Mouse (Mus musculus): ENCODE data around the gene Zfp956. TPM values are rescaled to one million over a fixed set of nuclear protein-coding genes. Genes with fewer than 3 reads are reported as not detected.
A peak's percentile ranks its signal among the peaks of the same experiment; 100 is the strongest.

Zfp956 gene
- polyA plus RNA-seq, 1 experiment from 2014 or later = 6.6 TPM

DNA sequence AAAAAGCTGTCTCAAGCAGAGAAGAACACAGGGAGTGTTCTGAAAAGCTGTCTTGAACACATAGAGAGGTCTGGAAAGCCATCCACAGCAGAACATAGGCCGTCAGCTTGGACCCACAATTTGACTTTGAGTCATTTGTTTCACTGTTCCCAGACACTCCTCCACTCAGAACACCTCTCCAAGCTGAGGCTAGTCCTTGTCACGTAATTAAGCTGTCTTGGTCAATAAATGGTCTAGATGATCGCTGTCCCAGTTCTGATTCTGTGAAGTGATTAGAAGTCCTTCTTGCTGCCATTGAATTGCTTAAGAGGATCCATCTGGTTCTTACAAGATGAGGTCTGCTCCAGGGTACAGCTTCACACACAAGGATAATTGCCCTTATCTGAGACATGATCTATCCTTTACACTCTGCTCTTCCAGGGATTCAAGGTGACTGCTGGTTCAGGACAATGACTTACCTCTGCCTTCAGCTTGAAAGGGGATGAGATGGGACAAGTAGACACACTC is 34.4 kb upstream of the Zfp956 start:
- no peaks in the 10 kb centered on the region for H3K9me3 ChIP-seq (ENCODE audit: control insufficient read depth, low read length)
- no peaks in the 10 kb centered on the region for H3K27me3 ChIP-seq (ENCODE audit: control insufficient read depth, insufficient read depth, low read length)
- no peak overlapping the region for H3K9ac ChIP-seq (ENCODE audit: low read length)
- no peak for ATAC-seq (ENCODE audit: low FRiP score)
- no peak overlapping the region for H3K4me3 ChIP-seq (ENCODE audit: low read depth, low read length)
- H3K27ac ChIP-seq (ENCODE audit: low read depth, low read length) = no peak overlapping the region
- 83% methylated on average over 3 of the region's 3 CpGs for WGBS
- no peak overlapping the region for H3K4me2 ChIP-seq
- peaks cover 11% of the 10 kb centered on the region for H3K4me1 ChIP-seq (ENCODE audit: control insufficient read depth, insufficient read depth, low read length)
- DNase-seq (ENCODE audit: low spot score, missing footprints) = no peak
- H3K36me3 ChIP-seq (ENCODE audit: control insufficient read depth, insufficient read depth, low read length) = no peaks in the 10 kb centered on the region

- Histone ChIP-seq H3K9me3 (ENCODE audit: control insufficient read depth, low read length) (no peaks in the 10 kb centered on the region), H3K27ac (ENCODE audit: low read depth, low read length) (peak overlapping the region; percentile 80), H3K36me3 (ENCODE audit: control insufficient read depth, insufficient read depth, low read length) (no peaks in the 10 kb centered on the region), H3K4me2 (peak overlapping the region; percentile 47), H3K9ac (ENCODE audit: low read length) (peak overlapping the region; percentile 81), H3K4me1 (ENCODE audit: control insufficient read depth, insufficient read depth, low read length) (peaks cover 11% of the 10 kb centered on the region), H3K27me3 (ENCODE audit: control insufficient read depth, insufficient read depth, low read length) (no peaks in the 10 kb centered on the region), H3K4me3 (ENCODE audit: low read depth, low read length) (peak overlapping the region; percentile 73)
- no peak for DNase-seq (ENCODE audit: low spot score, missing footprints)
- WGBS = 29% methylated on average over 11 of the region's 11 CpGs
- peak; percentile 47; the same call in 1 of the 2 replicates for ATAC-seq (ENCODE audit: low FRiP score)
Measured at GRCm38 (mm10) chr6:47919646-47920446, 33.3 kb upstream of the Zfp956 start.

DNA sequence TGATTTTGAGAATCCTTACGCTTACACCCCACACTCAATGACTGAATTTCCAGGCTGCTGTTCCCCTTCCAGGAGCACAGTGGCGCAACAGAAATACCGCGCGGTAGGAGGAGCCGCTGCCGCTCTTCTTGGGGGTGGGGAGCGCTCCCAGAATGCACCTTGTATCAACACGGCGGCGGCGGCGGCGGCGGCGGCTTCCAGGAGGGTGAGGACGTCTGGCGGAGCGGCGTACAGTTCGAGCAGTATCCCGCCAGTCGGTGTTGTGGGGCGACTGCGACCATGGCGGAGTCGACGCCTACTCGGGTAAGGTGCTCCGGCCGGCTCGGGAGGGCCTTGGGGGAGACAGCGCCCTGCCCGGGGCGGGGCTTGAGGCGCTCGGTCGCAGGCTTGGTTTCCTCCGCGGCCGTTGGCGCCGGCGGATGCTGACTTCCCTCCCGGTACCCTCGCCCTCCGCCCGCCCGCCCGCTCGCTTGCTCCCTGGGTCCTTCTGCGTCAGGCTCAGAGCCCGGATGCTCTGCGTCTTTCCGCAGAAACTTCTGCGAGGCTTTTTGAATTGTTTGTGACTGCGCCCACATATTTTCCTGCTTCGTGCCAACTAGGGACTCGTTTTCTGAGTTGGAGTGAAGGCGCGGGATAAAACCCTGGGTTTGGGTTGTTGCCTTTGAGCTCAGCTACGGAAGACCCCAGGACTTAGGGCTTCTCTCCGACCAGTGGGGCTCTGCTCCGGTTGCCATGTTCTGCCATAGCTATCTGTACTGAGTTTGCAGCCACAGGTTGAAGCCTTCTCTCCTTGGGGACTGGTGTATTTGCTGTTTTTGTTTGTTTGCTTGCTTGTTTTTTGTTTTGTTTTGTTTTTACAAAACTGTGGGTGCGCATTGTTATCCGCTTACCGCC is 32.5 kb upstream of the Zfp956 start, which contains the start of gene Zfp212:
TSS of gene Zfp212 (plus strand) at position 30 of the 894 bp plus-strand sequence.
- Histone ChIP-seq H3K27ac (ENCODE audit: low read depth, low read length) (peak within 1 kb of the TSS; percentile 80), H3K9me3 (ENCODE audit: control insufficient read depth, low read length) (no peaks in the 10 kb centered on the region), H3K36me3 (ENCODE audit: control insufficient read depth, insufficient read depth, low read length) (no peaks in the 10 kb centered on the region), H3K4me1 (ENCODE audit: control insufficient read depth, insufficient read depth, low read length) (peaks cover 11% of the 10 kb centered on the region), H3K4me3 (ENCODE audit: low read depth, low read length) (peak within 1 kb of the TSS; percentile 73), H3K9ac (ENCODE audit: low read length) (peak within 1 kb of the TSS; percentile 81), H3K4me2 (peak within 1 kb of the TSS; percentile 47), H3K27me3 (ENCODE audit: control insufficient read depth, insufficient read depth, low read length) (no peaks in the 10 kb centered on the region)
- under 1% methylated on average over 67 of the region's 67 CpGs for WGBS
- DNase-seq (ENCODE audit: low spot score, missing footprints) (peak; percentile 98), ATAC-seq (ENCODE audit: low FRiP score) (peak; percentile 97)

GRCm38 (mm10) chr6:47942461-47942860 is 10.7 kb upstream of the Zfp956 start:
- Histone ChIP-seq H3K4me3 (ENCODE audit: low read depth, low read length) (peak overlapping the region; percentile 40), H3K27me3 (ENCODE audit: control insufficient read depth, insufficient read depth, low read length) (no peaks in the 10 kb centered on the region; the same call in 1 of the 2 replicates), H3K36me3 (ENCODE audit: control insufficient read depth, insufficient read depth, low read length) (no peaks in the 10 kb centered on the region), H3K4me2 (peak overlapping the region; percentile 67), H3K9ac (ENCODE audit: low read length) (no peak overlapping the region), H3K4me1 (ENCODE audit: control insufficient read depth, insufficient read depth, low read length) (peaks cover 2% of the 10 kb centered on the region; the same call in 1 of the 2 replicates), H3K27ac (ENCODE audit: low read depth, low read length) (no peak overlapping the region), H3K9me3 (ENCODE audit: control insufficient read depth, low read length) (no peaks in the 10 kb centered on the region)
- WGBS = 50% methylated on average over 12 of the region's 12 CpGs
- DNase-seq (ENCODE audit: low spot score, missing footprints) (peak; percentile 89), ATAC-seq (ENCODE audit: low FRiP score) (peak; percentile 9; the same call in 1 of the 2 replicates)

GRCm38 (mm10) chr6:47943021-47943691 is 10.0 kb upstream of the Zfp956 start:
- WGBS = 10% methylated on average over 64 of the region's 64 CpGs
- peak overlapping the region; percentile 40 for H3K4me3 ChIP-seq (ENCODE audit: low read depth, low read length)
- H3K27me3 ChIP-seq (ENCODE audit: control insufficient read depth, insufficient read depth, low read length) = no peaks in the 10 kb centered on the region; the same call in 1 of the 2 replicates
- no peaks in the 10 kb centered on the region for H3K36me3 ChIP-seq (ENCODE audit: control insufficient read depth, insufficient read depth, low read length)
- H3K4me1 ChIP-seq (ENCODE audit: control insufficient read depth, insufficient read depth, low read length) = peaks cover 2% of the 10 kb centered on the region; the same call in 1 of the 2 replicates
- peak overlapping the region; percentile 67 for H3K4me2 ChIP-seq
- DNase-seq (ENCODE audit: low spot score, missing footprints) (peak; percentile 94), ATAC-seq (ENCODE audit: low FRiP score) (peak; percentile 94)
- no peak overlapping the region for H3K27ac ChIP-seq (ENCODE audit: low read depth, low read length)
- no peaks in the 10 kb centered on the region for H3K9me3 ChIP-seq (ENCODE audit: control insufficient read depth, low read length)
- peak overlapping the region; percentile 77 for H3K9ac ChIP-seq (ENCODE audit: low read length)

DNA sequence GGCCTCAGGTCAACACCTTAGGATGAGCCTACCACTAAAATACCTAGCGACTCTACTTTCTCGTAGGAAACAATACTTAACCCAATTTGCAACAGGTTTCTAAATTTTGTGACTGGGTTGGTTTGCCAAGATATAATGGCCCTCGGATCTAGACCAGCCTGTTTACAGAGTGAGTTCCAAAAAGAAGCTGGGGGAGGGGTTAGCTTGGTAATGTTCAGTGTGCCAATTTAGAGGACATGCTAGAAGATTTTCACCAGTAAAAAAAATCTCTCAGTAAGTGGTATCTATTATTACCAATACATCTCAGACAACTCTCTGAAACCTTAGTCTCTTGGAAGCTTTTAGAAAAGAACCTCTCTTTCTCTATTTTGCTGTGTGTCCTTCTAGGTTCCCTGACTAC is 9.5 kb upstream of the Zfp956 start:
- DNase-seq (ENCODE audit: low spot score, missing footprints) = peak; percentile 81
- Histone ChIP-seq H3K9me3 (ENCODE audit: control insufficient read depth, low read length) (no peaks in the 10 kb centered on the region), H3K27me3 (ENCODE audit: control insufficient read depth, insufficient read depth, low read length) (no peaks in the 10 kb centered on the region; the same call in 1 of the 2 replicates), H3K4me1 (ENCODE audit: control insufficient read depth, insufficient read depth, low read length) (peaks cover 2% of the 10 kb centered on the region; the same call in 1 of the 2 replicates), H3K4me2 (peak overlapping the region; percentile 67), H3K36me3 (ENCODE audit: control insufficient read depth, insufficient read depth, low read length) (no peaks in the 10 kb centered on the region), H3K4me3 (ENCODE audit: low read depth, low read length) (peak overlapping the region; percentile 40; the same call in 1 of the 2 replicates), H3K9ac (ENCODE audit: low read length) (peak overlapping the region; percentile 77; the same call in 1 of the 2 replicates), H3K27ac (ENCODE audit: low read depth, low read length) (no peak overlapping the region)
- WGBS = 94% methylated on average over 3 of the region's 3 CpGs
- no peak for ATAC-seq (ENCODE audit: low FRiP score)

- Histone ChIP-seq H3K27me3 (ENCODE audit: control insufficient read depth, insufficient read depth, low read length) (no peaks in the 10 kb centered on the region; the same call in 1 of the 2 replicates), H3K27ac (ENCODE audit: low read depth, low read length) (no peak overlapping the region), H3K4me1 (ENCODE audit: control insufficient read depth, insufficient read depth, low read length) (peaks cover 2% of the 10 kb centered on the region; the same call in 1 of the 2 replicates), H3K4me2 (no peak overlapping the region), H3K9ac (ENCODE audit: low read length) (no peak overlapping the region), H3K36me3 (ENCODE audit: control insufficient read depth, insufficient read depth, low read length) (no peaks in the 10 kb centered on the region), H3K4me3 (ENCODE audit: low read depth, low read length) (no peak overlapping the region), H3K9me3 (ENCODE audit: control insufficient read depth, low read length) (no peaks in the 10 kb centered on the region)
- WGBS = 94% methylated on average over 4 of the region's 4 CpGs
- ATAC-seq (ENCODE audit: low FRiP score) (no peak), DNase-seq (ENCODE audit: low spot score, missing footprints) (no peak)
Measured at GRCm38 (mm10) chr6:47947388-47947787, 5.8 kb upstream of the Zfp956 start.

DNA sequence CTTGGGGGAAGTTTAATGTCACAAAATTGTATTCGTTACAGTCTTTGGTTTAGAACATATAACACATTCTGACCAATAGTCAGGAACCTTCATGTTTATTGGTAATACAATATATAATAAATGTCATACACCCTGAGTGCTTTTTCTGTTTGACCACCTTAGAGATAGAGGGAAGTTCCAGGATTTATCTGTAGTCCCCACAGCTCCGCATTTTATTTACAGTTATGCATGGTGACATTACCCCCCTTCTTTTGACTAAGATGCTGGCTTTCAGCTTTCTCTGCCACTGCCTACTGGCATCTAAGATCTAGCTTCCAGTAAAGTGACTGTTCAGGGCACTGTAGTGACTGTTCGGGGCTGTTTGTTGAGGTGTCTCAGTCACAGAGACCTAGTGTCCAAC is 1.2 kb downstream of the Zfp956 start:
- no peaks in the 10 kb centered on the region for H3K36me3 ChIP-seq (ENCODE audit: control insufficient read depth, insufficient read depth, low read length)
- no peak for ATAC-seq (ENCODE audit: low FRiP score)
- H3K9me3 ChIP-seq (ENCODE audit: control insufficient read depth, low read length) = no peaks in the 10 kb centered on the region
- no peak overlapping the region for H3K4me3 ChIP-seq (ENCODE audit: low read depth, low read length)
- peak; percentile 78 for DNase-seq (ENCODE audit: low spot score, missing footprints)
- no peak overlapping the region for H3K9ac ChIP-seq (ENCODE audit: low read length)
- no peaks in the 10 kb centered on the region for H3K27me3 ChIP-seq (ENCODE audit: control insufficient read depth, insufficient read depth, low read length)
- WGBS = 95% methylated on average over 3 of the region's 3 CpGs
- no peak overlapping the region for H3K4me2 ChIP-seq
- no peak overlapping the region for H3K27ac ChIP-seq (ENCODE audit: low read depth, low read length)
- peaks cover 3% of the 10 kb centered on the region; the same call in 1 of the 2 replicates for H3K4me1 ChIP-seq (ENCODE audit: control insufficient read depth, insufficient read depth, low read length)
